Mouse (Mus musculus) MEL (cell line): ENCODE data around the gene Pcp4.

Experiments used
- CHD1 ChIP-seq: IDR thresholded peaks from 2 replicates; pipeline ENCODE4 v1.6.1; 2012; ENCODE audit warnings: low read depth, mild to moderate bottlenecking, inconsistent platforms, low read length, improper control_type of control experiment
- NELFE ChIP-seq: IDR thresholded peaks from 2 replicates; pipeline ENCODE4 v1.6.1; 2011; ENCODE audit warnings: low read depth, low read length, improper control_type of control experiment
- POLR2AphosphoS5 ChIP-seq: IDR thresholded peaks from 2 replicates; pipeline ENCODE4 v1.6.1; 2012; ENCODE audit warnings: low read depth, borderline replicate concordance, mild to moderate bottlenecking, inconsistent platforms, low read length, moderate library complexity, mixed read lengths
- TCF12 ChIP-seq: IDR thresholded peaks from 2 replicates; pipeline ENCODE4 v1.6.1; 2014; ENCODE audit warnings: low read depth, mild to moderate bottlenecking, inconsistent platforms, low read length, improper control_type of control experiment, moderate library complexity
- ZKSCAN1 ChIP-seq: IDR thresholded peaks from 2 replicates; pipeline ENCODE4 v1.6.1; 2012; ENCODE audit warnings: low read depth, mild to moderate bottlenecking, inconsistent platforms, low read length, improper control_type of control experiment, moderate library complexity

GRCm38 (mm10) chr16:96438946-96439345 lies 28.5 kb upstream of the Pcp4 start:
- no peak for TF ChIP-seq POLR2AphosphoS5
- TF ChIP-seq ZKSCAN1, result no peak
- no peak for TF ChIP-seq NELFE
- no peak for TF ChIP-seq TCF12
- no peak for TF ChIP-seq CHD1
